Mouse (Mus musculus): Measurements from ENCODE around the gene Pgc. TPM values are rescaled to one million over a fixed set of nuclear protein-coding genes. Genes with fewer than 3 reads are reported as not detected.
A peak's percentile ranks its signal among the peaks of the same experiment; 100 is the strongest.

Pgc gene
- polyA plus RNA-seq, 1 experiment from 2014 or later = not detected

DNA sequence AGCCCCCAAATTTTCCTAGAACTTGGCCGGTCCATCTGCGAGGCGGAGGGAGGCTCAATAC is 32.4 kb upstream of the Pgc start, which contains the start of gene Gm21981:
Gene Gm21981, minus strand, starts transcription at position 14 of the 61 bp plus-strand sequence.
- H3K9ac ChIP-seq (replicated peaks) = peak within 1 kb of the TSS; percentile 88
- H3K27me3 ChIP-seq = peaks cover 23% of the 10 kb centered on the region; the same call in 1 of the 2 replicates
- peak within 1 kb of the TSS; percentile 76 for H3K4me2 ChIP-seq
- peaks cover 20% of the 10 kb centered on the region for H3K4me1 ChIP-seq (replicated peaks)
- peak within 1 kb of the TSS; percentile 82 for H3K4me3 ChIP-seq (replicated peaks)
- no peak for ATAC-seq (ENCODE audit: insufficient number of reproducible peaks, insufficient read depth, low FRiP score, low TSS enrichment, low read depth)
- WGBS = 2% methylated on average over 3 of the region's 3 CpGs
- H3K36me3 ChIP-seq = peaks cover 15% of the 10 kb centered on the region
- peak within 1 kb of the TSS; percentile 67 for H3K27ac ChIP-seq
- H3K9me3 ChIP-seq = no peaks in the 10 kb centered on the region

DNA sequence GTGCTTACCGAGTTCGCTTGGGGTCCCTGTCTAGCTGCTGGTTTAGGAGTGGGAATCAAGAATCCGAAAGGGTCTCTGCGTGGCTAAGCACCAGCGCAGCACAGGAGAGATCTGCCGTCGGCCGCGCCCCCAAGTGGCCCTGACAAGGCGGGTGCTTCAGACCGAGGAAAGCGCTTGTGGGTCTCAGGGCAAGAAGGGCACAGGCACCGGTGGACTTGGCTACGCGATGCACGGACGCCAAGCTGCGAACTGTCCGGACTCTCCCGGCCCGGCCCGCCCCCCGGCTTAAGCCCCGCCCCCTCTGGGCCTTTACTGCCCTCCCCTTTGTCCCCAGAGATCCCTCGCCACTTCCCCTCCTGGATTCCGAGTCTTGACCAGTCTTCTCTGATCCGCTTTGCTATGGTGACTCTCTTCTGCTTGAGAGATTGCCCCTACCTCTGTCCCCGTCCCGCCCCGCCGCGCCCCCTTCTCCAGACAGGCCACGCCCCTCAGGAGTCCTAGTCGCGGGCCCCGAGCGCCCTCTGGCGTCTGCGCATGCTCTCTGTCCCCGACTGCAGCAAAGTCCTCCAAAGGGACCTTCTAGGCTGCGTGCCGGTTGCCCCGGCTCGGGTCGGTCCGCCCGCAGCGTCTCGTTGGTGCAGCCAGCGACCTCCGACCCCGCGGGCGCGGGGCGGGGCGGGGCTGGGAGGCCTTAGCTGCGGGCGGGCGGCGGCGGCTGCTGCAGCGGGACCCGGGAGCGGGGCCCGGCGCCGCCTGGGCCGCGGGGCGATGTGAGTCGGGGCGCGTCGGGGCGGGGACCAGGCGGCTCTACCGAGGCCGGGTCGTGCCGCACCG is 31.9 kb upstream of the Pgc start, which contains the start of gene Prickle4:
Gene Prickle4, minus strand, starts transcription at position 234 of the 834 bp plus-strand sequence.
- Histone ChIP-seq H3K4me3 (replicated peaks) (peak within 1 kb of the TSS; percentile 82), H3K4me2 (peak within 1 kb of the TSS; percentile 76), H3K9ac (replicated peaks) (peak within 1 kb of the TSS; percentile 88), H3K27me3 (peaks cover 20% of the 10 kb centered on the region; the same call in 1 of the 2 replicates), H3K9me3 (no peaks in the 10 kb centered on the region), H3K36me3 (peaks cover 19% of the 10 kb centered on the region), H3K4me1 (replicated peaks) (peaks cover 16% of the 10 kb centered on the region), H3K27ac (peak within 1 kb of the TSS; percentile 67)
- peak; percentile 93 for ATAC-seq (ENCODE audit: insufficient number of reproducible peaks, insufficient read depth, low FRiP score, low TSS enrichment, low read depth)
- WGBS = 1% methylated on average over 79 of the region's 82 CpGs

DNA sequence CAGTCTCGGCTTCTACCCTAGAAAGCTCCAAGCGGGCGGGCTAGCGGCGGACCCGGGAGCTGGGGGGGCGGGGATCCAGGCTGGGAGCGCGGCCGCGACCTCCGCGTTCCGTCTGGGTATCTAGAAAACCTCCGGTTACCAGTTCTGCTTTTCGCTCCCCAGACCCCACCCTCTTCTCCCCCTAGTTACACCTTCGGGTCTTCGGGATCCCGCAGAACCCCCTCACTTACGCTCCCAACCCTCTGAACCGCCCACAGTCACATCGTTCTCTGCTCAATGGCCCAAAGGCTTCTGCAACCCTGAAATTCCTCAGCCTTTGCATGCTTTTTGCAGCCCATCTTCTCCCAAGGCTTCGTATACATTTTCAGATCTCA is 31.3 kb upstream of the Pgc start:
- ATAC-seq (ENCODE audit: insufficient number of reproducible peaks, insufficient read depth, low FRiP score, low TSS enrichment, low read depth) = peak; percentile 9; the same call in 1 of the 2 replicates
- H3K36me3 ChIP-seq = peaks cover 25% of the 10 kb centered on the region
- peak overlapping the region; percentile 67 for H3K27ac ChIP-seq
- peaks cover 13% of the 10 kb centered on the region for H3K4me1 ChIP-seq (replicated peaks)
- peak overlapping the region; percentile 88 for H3K9ac ChIP-seq (replicated peaks)
- peak overlapping the region; percentile 76 for H3K4me2 ChIP-seq
- no peaks in the 10 kb centered on the region for H3K9me3 ChIP-seq
- peaks cover 14% of the 10 kb centered on the region; the same call in 1 of the 2 replicates for H3K27me3 ChIP-seq
- peak overlapping the region; percentile 82 for H3K4me3 ChIP-seq (replicated peaks)
- WGBS = under 1% methylated on average over 23 of the region's 23 CpGs

DNA sequence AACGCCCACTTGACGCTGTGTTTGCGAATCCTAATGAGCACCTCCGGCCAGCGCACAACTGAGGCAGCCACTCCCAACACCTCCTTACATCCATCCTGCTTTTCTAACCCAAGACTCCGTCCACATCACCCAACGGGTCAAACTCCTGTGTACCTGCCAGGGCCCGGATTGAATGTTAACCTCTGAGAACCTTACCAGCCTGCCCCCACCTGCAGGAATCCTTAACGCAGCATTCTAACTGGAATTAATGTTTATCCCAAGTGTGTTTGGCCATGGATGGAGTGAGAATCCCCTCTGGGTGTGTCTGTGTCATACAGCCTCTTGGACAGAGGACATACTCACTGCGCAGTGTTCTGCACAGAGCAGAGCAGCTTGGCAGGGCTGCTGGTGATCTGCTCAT is 28.5 kb upstream of the Pgc start:
- ATAC-seq (ENCODE audit: insufficient number of reproducible peaks, insufficient read depth, low FRiP score, low TSS enrichment, low read depth) = no peak
- H3K4me3 ChIP-seq (replicated peaks) = no peak overlapping the region
- H3K36me3 ChIP-seq = peaks cover 54% of the 10 kb centered on the region
- WGBS = 89% methylated on average over 10 of the region's 10 CpGs
- peaks cover 17% of the 10 kb centered on the region for H3K4me1 ChIP-seq (replicated peaks)
- H3K9ac ChIP-seq (replicated peaks) = no peak overlapping the region
- H3K9me3 ChIP-seq = no peaks in the 10 kb centered on the region
- H3K27me3 ChIP-seq = peaks cover 21% of the 10 kb centered on the region
- no peak overlapping the region for H3K27ac ChIP-seq
- H3K4me2 ChIP-seq = no peak overlapping the region

GRCm38 (mm10) chr17:47699055-47699454 is 27.6 kb upstream of the Pgc start:
- H3K4me2 ChIP-seq = no peak overlapping the region
- no peak overlapping the region for H3K27ac ChIP-seq
- H3K9me3 ChIP-seq = no peaks in the 10 kb centered on the region
- peaks cover 16% of the 10 kb centered on the region for H3K4me1 ChIP-seq (replicated peaks)
- WGBS = 80% methylated on average over 2 of the region's 2 CpGs
- no peak overlapping the region for H3K4me3 ChIP-seq (replicated peaks)
- no peak for ATAC-seq (ENCODE audit: insufficient number of reproducible peaks, insufficient read depth, low FRiP score, low TSS enrichment, low read depth)
- H3K9ac ChIP-seq (replicated peaks) = no peak overlapping the region
- peaks cover 24% of the 10 kb centered on the region for H3K27me3 ChIP-seq
- H3K36me3 ChIP-seq = peaks cover 61% of the 10 kb centered on the region

GRCm38 (mm10) chr17:47701793-47702192 is 24.8 kb upstream of the Pgc start:
- Histone ChIP-seq H3K4me2 (no peak overlapping the region), H3K36me3 (peaks cover 61% of the 10 kb centered on the region), H3K27ac (no peak overlapping the region), H3K4me1 (replicated peaks) (peaks cover 7% of the 10 kb centered on the region; the same call in 1 of the 2 replicates), H3K9me3 (no peaks in the 10 kb centered on the region), H3K27me3 (peaks cover 30% of the 10 kb centered on the region), H3K9ac (replicated peaks) (no peak overlapping the region), H3K4me3 (replicated peaks) (no peak overlapping the region)
- 78% methylated on average over 9 of the region's 9 CpGs for WGBS
- ATAC-seq (ENCODE audit: insufficient number of reproducible peaks, insufficient read depth, low FRiP score, low TSS enrichment, low read depth) = no peak

DNA sequence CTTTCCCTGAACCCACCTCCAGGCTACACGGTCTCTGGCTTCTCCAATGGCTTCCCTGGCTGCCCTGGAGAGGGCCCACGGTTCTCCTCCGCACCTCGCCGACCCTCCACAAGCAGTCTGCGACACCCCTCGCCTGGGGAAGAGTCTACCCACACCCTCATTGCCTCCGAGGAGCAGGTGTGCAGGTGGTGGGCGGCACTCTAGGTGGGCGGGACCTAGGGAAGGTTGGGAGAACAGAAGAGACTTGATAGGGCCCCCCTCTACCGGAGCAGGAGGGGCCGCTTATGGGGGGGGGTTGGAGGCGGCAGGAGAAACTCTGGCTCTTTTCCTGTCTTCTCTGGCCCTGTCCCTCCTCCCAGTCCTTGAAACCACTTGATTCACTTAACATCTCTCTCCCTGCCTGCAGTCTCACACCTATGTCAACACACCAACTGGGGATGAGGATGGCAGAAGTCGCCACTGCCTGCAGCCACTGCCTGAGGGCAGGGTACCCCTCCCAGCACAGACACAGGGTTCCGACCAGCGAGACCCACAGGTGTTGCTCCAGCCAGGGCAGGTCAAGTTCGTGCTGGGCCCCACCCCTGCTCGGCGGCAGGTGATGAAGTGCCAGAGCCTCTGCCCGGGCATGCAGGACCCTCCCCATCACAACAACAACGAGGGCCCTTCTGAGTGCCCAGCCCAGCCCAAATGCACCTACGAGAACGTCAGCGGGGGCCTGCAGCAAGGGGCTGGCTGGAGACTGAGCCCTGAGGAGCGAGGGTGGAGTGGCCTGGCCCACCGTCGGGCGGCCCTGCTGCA is 23.9 kb upstream of the Pgc start:
- H3K36me3 ChIP-seq = peaks cover 61% of the 10 kb centered on the region
- no peak overlapping the region for H3K27ac ChIP-seq
- no peak for ATAC-seq (ENCODE audit: insufficient number of reproducible peaks, insufficient read depth, low FRiP score, low TSS enrichment, low read depth)
- H3K4me2 ChIP-seq = 0 out of 2 replicates have a peak overlapping the region, but pooled peaks have one; percentile 15
- no peak overlapping the region for H3K9ac ChIP-seq (replicated peaks)
- H3K4me1 ChIP-seq (replicated peaks) = peaks cover 7% of the 10 kb centered on the region; the same call in 1 of the 2 replicates
- no peaks in the 10 kb centered on the region for H3K9me3 ChIP-seq
- peaks cover 30% of the 10 kb centered on the region for H3K27me3 ChIP-seq
- H3K4me3 ChIP-seq (replicated peaks) = no peak overlapping the region
- WGBS = 28% methylated on average over 28 of the region's 28 CpGs

- Histone ChIP-seq H3K9ac (replicated peaks) (no peak overlapping the region), H3K36me3 (peaks cover 54% of the 10 kb centered on the region), H3K4me1 (replicated peaks) (peaks cover 7% of the 10 kb centered on the region; the same call in 1 of the 2 replicates), H3K27ac (0 out of 2 replicates have a peak overlapping the region, but pooled peaks have one; percentile 7), H3K4me3 (replicated peaks) (no peak overlapping the region), H3K27me3 (peaks cover 30% of the 10 kb centered on the region), H3K9me3 (no peaks in the 10 kb centered on the region), H3K4me2 (peak overlapping the region; percentile 15; the same call in 1 of the 2 replicates)
- ATAC-seq (ENCODE audit: insufficient number of reproducible peaks, insufficient read depth, low FRiP score, low TSS enrichment, low read depth) = no peak
- 19% methylated on average over 20 of the region's 20 CpGs for WGBS
Observed at GRCm38 (mm10) chr17:47703556-47703955, 23.1 kb upstream of the Pgc start.

GRCm38 (mm10) chr17:47704692-47705091 is 21.9 kb upstream of the Pgc start:
- no peak overlapping the region for H3K4me2 ChIP-seq
- peaks cover 42% of the 10 kb centered on the region for H3K36me3 ChIP-seq
- H3K4me1 ChIP-seq (replicated peaks) = peaks cover 7% of the 10 kb centered on the region; the same call in 1 of the 2 replicates
- 78% methylated on average over 4 of the region's 4 CpGs for WGBS
- no peak overlapping the region for H3K4me3 ChIP-seq (replicated peaks)
- no peaks in the 10 kb centered on the region for H3K9me3 ChIP-seq
- no peak overlapping the region for H3K27ac ChIP-seq
- H3K9ac ChIP-seq (replicated peaks) = no peak overlapping the region
- H3K27me3 ChIP-seq = peaks cover 30% of the 10 kb centered on the region
- no peak for ATAC-seq (ENCODE audit: insufficient number of reproducible peaks, insufficient read depth, low FRiP score, low TSS enrichment, low read depth)

DNA sequence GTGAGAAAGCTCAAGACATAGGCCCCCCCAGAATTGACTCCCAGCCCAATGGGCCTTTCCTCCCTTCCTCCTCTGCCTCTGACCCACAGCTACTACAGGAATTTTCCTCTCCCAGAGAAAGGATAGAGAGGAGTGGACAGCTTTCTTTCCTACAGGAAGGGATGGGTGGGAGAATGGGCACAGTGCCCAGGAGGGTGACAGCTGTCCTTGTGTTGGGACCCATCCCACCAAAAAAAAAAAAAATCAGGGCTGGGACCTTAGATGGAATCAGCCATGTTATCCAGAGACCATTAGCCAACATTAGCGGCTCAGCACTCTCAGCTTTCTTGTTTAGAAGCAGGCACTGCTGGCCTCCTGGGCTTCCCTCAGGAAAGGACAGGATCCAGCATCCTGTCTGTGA is 20.4 kb upstream of the Pgc start:
- peaks cover 27% of the 10 kb centered on the region for H3K36me3 ChIP-seq
- no peak overlapping the region for H3K27ac ChIP-seq
- H3K4me2 ChIP-seq = no peak overlapping the region
- ATAC-seq (ENCODE audit: insufficient number of reproducible peaks, insufficient read depth, low FRiP score, low TSS enrichment, low read depth) = no peak
- H3K9ac ChIP-seq (replicated peaks) = no peak overlapping the region
- no peaks in the 10 kb centered on the region for H3K9me3 ChIP-seq
- H3K4me1 ChIP-seq (replicated peaks) = peaks cover 7% of the 10 kb centered on the region; the same call in 1 of the 2 replicates
- no peak overlapping the region for H3K4me3 ChIP-seq (replicated peaks)
- H3K27me3 ChIP-seq = peaks cover 30% of the 10 kb centered on the region
- 75% methylated on average over 1 of the region's 1 CpGs for WGBS

DNA sequence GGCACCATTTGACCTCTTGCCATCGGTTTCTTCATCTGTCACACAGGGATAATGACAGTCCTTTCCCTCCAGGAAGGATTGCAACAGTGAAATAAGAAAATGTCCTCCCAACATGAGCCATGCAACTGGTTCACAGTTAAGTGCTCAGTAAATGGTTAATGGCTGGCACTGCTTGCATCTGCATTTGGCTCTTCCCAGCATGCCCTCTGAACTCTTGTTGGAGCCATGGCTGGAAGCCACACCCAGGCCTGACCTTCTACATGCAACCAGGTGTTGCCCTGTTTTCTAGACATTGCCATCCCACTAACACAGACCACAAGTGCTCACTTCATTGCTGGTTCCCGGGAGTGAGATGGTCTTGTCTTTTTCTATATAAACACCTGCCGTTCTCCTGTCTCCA is 18.7 kb upstream of the Pgc start:
- peaks cover 10% of the 10 kb centered on the region for H3K36me3 ChIP-seq
- H3K27ac ChIP-seq = no peak overlapping the region
- H3K4me1 ChIP-seq (replicated peaks) = peaks cover 6% of the 10 kb centered on the region; the same call in 1 of the 2 replicates
- no peak overlapping the region for H3K4me3 ChIP-seq (replicated peaks)
- H3K4me2 ChIP-seq = no peak overlapping the region
- H3K9ac ChIP-seq (replicated peaks) = no peak overlapping the region
- 84% methylated on average over 3 of the region's 3 CpGs for WGBS
- ATAC-seq (ENCODE audit: insufficient number of reproducible peaks, insufficient read depth, low FRiP score, low TSS enrichment, low read depth) = no peak
- H3K27me3 ChIP-seq = peaks cover 16% of the 10 kb centered on the region
- H3K9me3 ChIP-seq = no peaks in the 10 kb centered on the region
